Mouse (Mus musculus) neural tube, embryonic 14.5 days (tissue): ENCODE measurements around the gene Cyp2s1. TPM values are rescaled to one million over a fixed set of nuclear protein-coding genes. Genes with fewer than 3 reads are reported as not detected.
A peak's percentile ranks its signal among the peaks of the same experiment; 100 is the strongest.

Source experiments
- ATAC-seq: fragments of 200-750 bp; cut with Nextera tagmentation; 2 replicates; pipeline ENCODE4 v1.8.0; 2017; ENCODE audit warnings: low read depth, mild to moderate bottlenecking, moderate TSS enrichment, moderate library complexity
- H3K27ac ChIP-seq: fragments of 300-500 bp; sonication (generic); 2 replicates; pipeline ENCODE4 v1.5.1; 2014; ENCODE audit warnings: low read depth, mild to moderate bottlenecking, control low read depth, low read length, moderate library complexity, mixed read lengths
- H3K27me3 ChIP-seq: fragments of 300-500 bp; sonication (generic); 2 replicates; pipeline ENCODE4 v1.6.1; 2014; ENCODE audit warnings: low read length; ENCODE audit not compliant: control insufficient read depth, insufficient read depth
- H3K36me3 ChIP-seq: fragments of 300-500 bp; sonication (generic); 2 replicates; pipeline ENCODE4 v1.6.1; 2014; ENCODE audit warnings: low read length, mixed read lengths; ENCODE audit not compliant: control insufficient read depth, insufficient read depth
- H3K4me1 ChIP-seq: fragments of 300-500 bp; sonication (generic); 2 replicates; pipeline ENCODE4 v1.6.1; 2014; ENCODE audit warnings: low read length; ENCODE audit not compliant: control insufficient read depth, insufficient read depth
- H3K4me2 ChIP-seq: fragments of 300-500 bp; sonication (generic); 2 replicates; pipeline ENCODE4 v1.6.1; 2014; ENCODE audit warnings: mild to moderate bottlenecking, low read depth, low read length, control low read depth
- H3K4me3 ChIP-seq: fragments of 300-500 bp; sonication (generic); 2 replicates; pipeline ENCODE4 v1.5.1; 2014; ENCODE audit warnings: low read depth, low read length, control low read depth, mixed read lengths
- H3K9ac ChIP-seq: fragments of 300-500 bp; sonication (generic); replicated peaks from 2 replicates; pipeline ENCODE4 v1.6.1; 2014; ENCODE audit warnings: low read depth, mild to moderate bottlenecking, control low read depth, low read length, mixed read lengths
- H3K9me3 ChIP-seq: fragments of 300-500 bp; sonication (generic); 2 replicates; pipeline ENCODE4 v1.6.1; 2016; ENCODE audit warnings: low read length; ENCODE audit not compliant: control insufficient read depth
- WGBS: fragments of 180-500 bp; shearing (Covaris S2); extraction: QIAGEN DNeasy Blood & Tissue Kit; methylation state at CpG from one replicate; pipeline ENCODE4 v1.1.7; 2014; 5-methylcytosine and 5-hydroxymethylcytosine counted together
- polyA plus RNA-seq: library from polyadenylated mRNA; unstranded; fragments of >200 nt; fragmentation: Nextera tagmentation; extraction: Ambion mirVana; gene quantifications from 2 replicates; pipeline ENCODE4 v1.2.1, GENCODE M21; 2014

Cyp2s1 gene
- polyA plus RNA-seq, 1 experiment from 2014 or later: 1.7 TPM

DNA sequence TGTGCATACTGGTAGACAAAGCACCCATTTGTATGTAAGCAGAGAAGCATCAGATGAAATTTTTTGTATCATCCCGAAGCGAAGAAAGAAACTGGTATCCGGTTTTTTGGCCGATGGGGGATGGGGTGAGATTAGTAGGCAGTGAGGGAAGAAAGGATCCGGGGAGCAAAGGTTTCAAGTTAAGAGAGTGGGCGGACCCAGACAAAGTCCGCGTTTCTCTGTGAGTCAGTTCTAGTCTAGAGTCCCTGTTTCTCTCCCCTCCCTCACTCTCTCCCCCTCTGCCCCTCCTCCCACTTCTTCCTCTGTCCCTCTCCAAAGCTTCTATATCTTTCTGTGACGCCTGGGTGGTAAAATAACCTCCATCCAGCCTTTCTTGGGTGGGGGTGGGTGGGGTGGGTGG, 8.3 kb upstream of the Cyp2s1 start:
- Histone ChIP-seq H3K36me3 (no peaks in the 10 kb centered on the region), H3K27me3 (no peaks in the 10 kb centered on the region), H3K4me3 (no peak overlapping the region), H3K4me2 (no peak overlapping the region), H3K9me3 (no peaks in the 10 kb centered on the region), H3K4me1 (no peaks in the 10 kb centered on the region), H3K27ac (no peak overlapping the region), H3K9ac (no peak overlapping the region)
- 58% methylated on average over 9 of the region's 9 CpGs for WGBS
- ATAC-seq: no peak

DNA sequence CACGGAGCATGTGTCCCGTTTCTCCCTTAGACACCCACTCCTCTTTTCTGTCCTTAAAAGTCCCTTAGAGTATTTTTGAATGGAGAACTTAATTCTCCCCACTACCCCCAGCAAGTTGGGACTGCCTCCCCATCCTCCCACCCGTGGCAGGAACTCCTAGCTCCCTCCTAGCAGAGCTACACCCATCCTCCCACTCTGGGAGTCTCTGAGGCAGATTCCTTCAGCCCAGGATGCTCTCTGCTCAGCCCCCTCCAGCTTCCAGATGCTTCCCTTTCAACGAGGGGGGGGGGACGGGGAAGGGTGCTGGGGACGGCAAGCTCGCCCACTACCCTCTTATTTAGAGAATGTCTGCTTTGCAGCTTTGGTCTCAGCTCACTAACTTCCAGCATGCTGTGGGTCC, 1.1 kb downstream of the Cyp2s1 start:
- peak overlapping the region; percentile 47; the same call in 1 of the 2 replicates for H3K4me3 ChIP-seq
- H3K4me2 ChIP-seq: peak overlapping the region; percentile 85
- no peaks in the 10 kb centered on the region for H3K36me3 ChIP-seq
- no peaks in the 10 kb centered on the region for H3K9me3 ChIP-seq
- H3K27ac ChIP-seq: no peak overlapping the region
- H3K27me3 ChIP-seq: peaks cover 6% of the 10 kb centered on the region
- no peaks in the 10 kb centered on the region for H3K4me1 ChIP-seq
- 31% methylated on average over 7 of the region's 7 CpGs for WGBS
- no peak for ATAC-seq
- H3K9ac ChIP-seq: no peak overlapping the region

DNA sequence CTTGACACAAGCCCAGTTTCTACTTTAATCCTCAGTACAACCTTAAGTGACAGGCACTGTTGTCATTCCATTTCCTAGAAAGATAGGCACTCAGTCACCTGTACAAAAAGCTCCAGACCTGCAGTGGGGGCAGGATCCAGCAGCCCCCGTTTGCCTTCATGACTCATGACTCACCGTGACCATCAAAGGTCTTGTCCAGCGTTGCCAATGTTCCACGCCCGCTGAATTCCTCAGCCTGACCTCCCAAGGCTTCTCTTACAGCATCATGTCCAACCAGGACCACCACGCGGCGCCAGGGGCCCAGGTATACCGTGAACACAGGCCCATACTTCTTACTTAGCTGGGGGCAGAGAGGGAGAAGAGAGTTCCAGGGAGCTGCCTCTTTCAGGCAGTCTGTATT, 2.0 kb downstream of the Cyp2s1 start:
- H3K4me2 ChIP-seq: no peak overlapping the region
- no peak overlapping the region for H3K9ac ChIP-seq
- H3K36me3 ChIP-seq: no peaks in the 10 kb centered on the region
- H3K4me1 ChIP-seq: no peaks in the 10 kb centered on the region
- no peak for ATAC-seq
- no peak overlapping the region for H3K4me3 ChIP-seq
- peaks cover 6% of the 10 kb centered on the region for H3K27me3 ChIP-seq
- H3K9me3 ChIP-seq: no peaks in the 10 kb centered on the region
- H3K27ac ChIP-seq: no peak overlapping the region
- 86% methylated on average over 9 of the region's 9 CpGs for WGBS

DNA sequence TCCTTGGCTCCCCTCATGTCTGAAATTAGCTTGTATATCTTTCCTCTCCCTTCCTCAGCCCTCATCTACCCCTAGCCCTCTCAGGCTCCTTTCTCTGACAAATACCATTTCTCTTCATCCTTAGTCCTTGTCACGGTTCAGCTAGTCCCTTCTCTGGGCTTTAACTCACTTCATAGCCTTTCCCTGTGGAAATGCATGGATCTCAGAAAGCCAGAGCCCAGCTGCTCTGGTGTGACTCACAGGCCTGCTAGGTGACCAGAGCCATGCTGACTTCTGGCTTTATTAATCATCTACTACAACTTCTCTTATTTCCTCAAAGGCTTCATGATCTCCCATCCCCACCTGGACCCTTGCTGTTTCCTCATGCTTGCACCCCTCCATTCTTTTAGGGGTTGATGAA, 4.5 kb downstream of the Cyp2s1 start:
- H3K36me3 ChIP-seq: no peaks in the 10 kb centered on the region
- H3K4me1 ChIP-seq: no peaks in the 10 kb centered on the region
- 55% methylated on average over 1 of the region's 1 CpGs for WGBS
- H3K4me2 ChIP-seq: no peak overlapping the region
- H3K27me3 ChIP-seq: peaks cover 6% of the 10 kb centered on the region
- H3K9ac ChIP-seq: no peak overlapping the region
- no peaks in the 10 kb centered on the region for H3K9me3 ChIP-seq
- no peak overlapping the region for H3K27ac ChIP-seq
- no peak for ATAC-seq
- no peak overlapping the region for H3K4me3 ChIP-seq

DNA sequence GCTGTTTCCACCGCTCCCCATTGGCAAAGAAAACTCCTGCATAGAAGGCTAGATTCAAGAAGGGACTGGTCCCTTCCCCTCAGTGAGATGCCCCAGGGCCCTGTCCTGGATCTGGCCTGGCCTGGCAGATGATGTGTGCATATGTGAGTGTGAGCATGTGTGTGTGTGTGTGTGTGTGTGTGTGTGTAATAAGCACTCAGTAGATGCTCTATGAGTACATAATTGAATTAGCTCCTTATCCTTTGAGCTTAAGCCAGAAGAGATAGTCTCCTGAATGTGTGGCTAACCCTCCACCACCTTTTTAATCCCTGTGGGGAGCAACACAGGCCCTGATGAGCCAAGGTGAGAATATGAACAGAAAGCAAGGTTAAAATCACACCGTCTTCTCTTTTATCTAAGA, 5.0 kb downstream of the Cyp2s1 start:
- no peaks in the 10 kb centered on the region for H3K36me3 ChIP-seq
- no peak overlapping the region for H3K4me2 ChIP-seq
- no peak overlapping the region for H3K27ac ChIP-seq
- no peak for ATAC-seq
- no peaks in the 10 kb centered on the region for H3K4me1 ChIP-seq
- 82% methylated on average over 2 of the region's 2 CpGs for WGBS
- H3K9me3 ChIP-seq: no peaks in the 10 kb centered on the region
- H3K27me3 ChIP-seq: peaks cover 6% of the 10 kb centered on the region
- no peak overlapping the region for H3K9ac ChIP-seq
- no peak overlapping the region for H3K4me3 ChIP-seq

DNA sequence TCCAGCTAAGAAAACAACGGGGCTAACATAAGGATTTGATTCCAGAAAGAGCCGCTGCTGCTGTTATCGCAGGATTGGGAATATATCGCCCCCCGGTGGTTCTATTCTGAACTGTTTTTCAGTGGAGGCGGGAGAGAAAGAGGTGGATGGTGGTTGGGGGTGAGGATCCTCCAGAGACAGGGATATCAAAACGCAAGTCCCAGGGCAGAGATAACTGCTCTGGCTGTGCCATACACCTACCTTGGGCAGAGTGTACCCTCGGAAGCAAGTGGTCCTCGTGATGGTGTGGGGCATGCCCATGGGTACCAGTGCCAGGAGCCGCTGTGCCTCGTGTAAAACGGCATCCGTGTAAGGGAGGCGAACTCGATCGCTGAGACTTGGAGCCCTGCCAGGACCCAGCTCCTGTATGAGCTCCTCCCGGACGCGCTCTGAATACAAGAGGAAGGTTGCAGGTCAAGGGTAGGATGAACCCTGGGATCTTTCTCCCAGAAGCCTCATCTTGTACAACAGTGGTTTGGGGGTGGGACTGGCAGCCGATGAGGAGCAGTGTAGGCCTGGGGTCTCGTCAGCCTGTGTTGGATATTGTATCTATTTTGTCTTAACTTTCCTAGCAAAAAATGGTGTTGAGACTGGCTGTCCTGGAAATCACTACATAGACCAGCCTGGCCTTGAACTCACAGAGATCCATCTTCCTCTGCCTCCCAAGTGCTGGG, 10.9 kb downstream of the Cyp2s1 start:
- H3K9ac ChIP-seq: 0 out of 2 replicates have a peak overlapping the region, but pooled peaks have one; percentile 16
- H3K36me3 ChIP-seq: no peaks in the 10 kb centered on the region
- H3K27me3 ChIP-seq: no peaks in the 10 kb centered on the region
- ATAC-seq: peak; percentile 74
- no peaks in the 10 kb centered on the region for H3K4me1 ChIP-seq
- no peaks in the 10 kb centered on the region for H3K9me3 ChIP-seq
- H3K27ac ChIP-seq: no peak overlapping the region
- 24% methylated on average over 21 of the region's 21 CpGs for WGBS
- H3K4me3 ChIP-seq: no peak overlapping the region
- H3K4me2 ChIP-seq: peak overlapping the region; percentile 37

DNA sequence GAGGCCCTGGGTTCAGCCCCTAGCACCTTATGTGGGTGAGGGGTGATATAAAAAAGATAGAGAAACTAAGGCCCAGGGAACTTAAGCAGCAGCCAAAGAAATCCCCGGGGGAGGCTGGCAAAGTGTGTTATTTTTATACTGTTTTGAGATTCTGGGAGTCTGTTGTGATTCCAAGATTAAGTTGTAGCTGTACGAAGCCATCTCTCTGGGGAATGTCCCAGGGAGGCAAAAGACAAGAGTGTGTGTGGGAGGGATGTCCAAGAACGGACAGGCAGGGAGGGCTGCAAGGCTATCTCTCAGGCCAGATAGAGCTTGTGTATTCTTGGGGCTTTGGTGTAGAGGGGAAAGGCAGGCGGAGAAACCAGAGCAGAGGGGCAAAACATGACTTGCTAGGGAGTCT, 11.9 kb downstream of the Cyp2s1 start:
- Histone ChIP-seq H3K36me3 (no peaks in the 10 kb centered on the region), H3K9me3 (no peaks in the 10 kb centered on the region), H3K4me2 (no peak overlapping the region), H3K9ac (no peak overlapping the region), H3K27ac (no peak overlapping the region), H3K4me3 (no peak overlapping the region), H3K27me3 (no peaks in the 10 kb centered on the region), H3K4me1 (no peaks in the 10 kb centered on the region)
- WGBS: 85% methylated on average over 4 of the region's 4 CpGs
- ATAC-seq: no peak

DNA sequence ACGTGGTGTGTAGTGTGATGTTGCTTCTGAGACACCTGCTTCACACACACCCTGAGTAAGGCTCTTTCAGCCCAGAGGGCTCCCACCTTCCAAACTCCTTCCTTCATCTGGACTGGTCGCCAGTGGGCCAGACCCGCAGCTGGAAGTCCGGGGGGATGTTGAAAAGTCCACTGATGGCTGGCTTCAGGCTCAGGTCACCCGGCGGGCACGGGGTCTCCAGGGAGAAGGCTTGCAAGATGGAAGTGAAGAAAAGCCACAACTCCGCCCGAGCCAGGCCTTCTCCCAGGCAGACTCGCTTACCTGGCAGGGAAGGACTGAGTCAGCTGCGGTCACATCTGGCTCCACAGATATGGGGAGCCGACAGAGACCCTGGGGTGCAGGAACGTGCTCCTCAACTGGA, 13.3 kb downstream of the Cyp2s1 start:
- no peaks in the 10 kb centered on the region for H3K9me3 ChIP-seq
- H3K4me1 ChIP-seq: no peaks in the 10 kb centered on the region
- ATAC-seq: no peak
- no peak overlapping the region for H3K4me2 ChIP-seq
- no peaks in the 10 kb centered on the region for H3K36me3 ChIP-seq
- H3K9ac ChIP-seq: no peak overlapping the region
- no peak overlapping the region for H3K27ac ChIP-seq
- 81% methylated on average over 13 of the region's 13 CpGs for WGBS
- no peaks in the 10 kb centered on the region for H3K27me3 ChIP-seq
- no peak overlapping the region for H3K4me3 ChIP-seq

DNA sequence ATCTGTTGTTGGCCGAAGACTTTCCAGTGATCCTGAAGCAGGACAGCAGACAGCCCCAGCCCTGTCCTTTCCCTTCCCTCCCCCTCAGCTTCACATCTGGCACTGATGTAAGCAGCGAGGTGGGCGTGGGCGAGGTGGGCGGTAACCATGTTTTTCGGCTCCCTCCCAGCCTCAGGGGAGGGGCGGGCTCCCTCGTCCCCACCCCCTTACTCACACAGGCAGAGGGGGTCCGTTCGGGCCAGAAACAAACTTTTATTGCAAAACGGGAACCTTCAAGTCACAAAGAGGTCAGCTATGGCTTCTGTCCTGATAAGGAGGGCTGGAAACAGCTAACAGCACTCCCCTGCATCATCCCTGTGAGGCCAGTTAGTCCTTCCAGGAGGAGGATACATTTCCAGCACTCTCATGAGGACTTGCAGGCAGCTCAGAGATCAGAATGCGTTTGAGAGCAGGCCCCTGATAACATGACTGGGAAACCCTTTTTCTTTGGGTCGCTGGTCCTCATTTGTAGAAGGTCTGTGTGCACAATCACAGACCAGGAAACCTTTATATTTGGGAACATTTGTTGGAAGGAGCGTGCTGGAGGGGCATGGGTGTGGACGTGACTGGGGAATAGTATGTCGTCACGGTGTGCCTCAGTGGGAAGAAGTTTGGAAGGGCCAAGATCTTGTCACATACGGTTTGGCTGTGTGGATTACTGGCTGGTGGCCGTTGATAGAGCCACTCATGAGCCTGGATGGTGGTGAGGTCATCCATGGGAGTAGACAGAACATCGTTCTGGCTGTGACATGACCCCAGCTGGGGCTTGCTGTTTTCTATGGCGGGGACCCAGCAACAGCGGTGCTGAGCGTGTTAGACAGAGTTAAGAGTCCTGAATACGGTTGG, 14.2 kb downstream of the Cyp2s1 start:
- WGBS: 30% methylated on average over 24 of the region's 24 CpGs
- Histone ChIP-seq H3K9me3 (no peaks in the 10 kb centered on the region), H3K4me1 (no peaks in the 10 kb centered on the region), H3K36me3 (no peaks in the 10 kb centered on the region), H3K27ac (no peak overlapping the region), H3K4me2 (no peak overlapping the region), H3K4me3 (no peak overlapping the region), H3K9ac (no peak overlapping the region), H3K27me3 (no peaks in the 10 kb centered on the region)
- no peak for ATAC-seq
